Mouse (Mus musculus) spleen, adult 2 months (tissue): ENCODE measurements around the gene Prkg2.

ENCODE experiments used
- CTCF ChIP-seq: fragments of 200-500 bp; IDR thresholded peaks from 2 replicates; pipeline ENCODE4 v1.5.1; 2011; ENCODE audit warnings: mild to moderate bottlenecking, inconsistent platforms; ENCODE audit not compliant: insufficient read depth, insufficient read length, insufficient replicate concordance; ENCODE audit errors: extremely low read depth
- POLR2A ChIP-seq: fragments of 200-500 bp; IDR thresholded peaks from 2 replicates; pipeline ENCODE4 v1.6.1; 2011; ENCODE audit warnings: low read depth, low read length, inconsistent platforms

GRCm38 (mm10) chr5:99036596-99037441 is at the start of gene Prkg2:
- TF ChIP-seq CTCF (no peak), POLR2A (no peak)
